Mouse (Mus musculus) cerebellum, adult 2 months (tissue): ENCODE measurements around the gene Mcoln3.

Experiments used
- CTCF ChIP-seq: fragments of 200-500 bp; IDR thresholded peaks from 2 replicates; pipeline ENCODE4 v1.5.1; 2011; ENCODE audit warnings: low read depth, mild to moderate bottlenecking, control low read depth, low read length, moderate library complexity, borderline replicate concordance; ENCODE audit not compliant: insufficient read depth
- POLR2A ChIP-seq: fragments of 200-500 bp; IDR thresholded peaks from 2 replicates; pipeline ENCODE4 v1.6.1; 2011; ENCODE audit warnings: low read length, control low read depth, borderline replicate concordance; ENCODE audit not compliant: insufficient read depth

DNA sequence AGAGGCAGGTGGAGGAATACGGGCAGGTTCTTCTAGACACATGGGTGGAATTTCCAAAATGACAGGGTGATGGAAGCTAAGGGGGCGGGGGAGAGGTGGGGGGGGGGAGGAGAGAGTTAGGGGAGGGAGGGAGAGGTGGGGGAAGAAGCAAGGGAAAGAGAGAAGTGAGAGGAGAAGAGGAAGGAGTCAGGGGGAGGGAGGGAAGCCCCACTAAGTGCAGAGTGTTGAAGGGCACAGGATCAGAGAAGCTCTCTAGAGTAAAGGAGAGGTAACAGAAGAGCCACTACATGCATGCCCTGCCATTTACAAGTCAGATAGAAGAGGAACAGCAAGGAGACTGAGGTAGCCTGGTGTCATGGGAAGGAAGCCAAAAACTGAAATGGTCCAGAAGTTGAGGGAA lies 39.6 kb downstream of the Mcoln3 start:
- TF ChIP-seq CTCF (no peak), POLR2A (no peak)
